18 mouse cellular contexts compared by ENCODE assay signal in the genomic region with DNA sequence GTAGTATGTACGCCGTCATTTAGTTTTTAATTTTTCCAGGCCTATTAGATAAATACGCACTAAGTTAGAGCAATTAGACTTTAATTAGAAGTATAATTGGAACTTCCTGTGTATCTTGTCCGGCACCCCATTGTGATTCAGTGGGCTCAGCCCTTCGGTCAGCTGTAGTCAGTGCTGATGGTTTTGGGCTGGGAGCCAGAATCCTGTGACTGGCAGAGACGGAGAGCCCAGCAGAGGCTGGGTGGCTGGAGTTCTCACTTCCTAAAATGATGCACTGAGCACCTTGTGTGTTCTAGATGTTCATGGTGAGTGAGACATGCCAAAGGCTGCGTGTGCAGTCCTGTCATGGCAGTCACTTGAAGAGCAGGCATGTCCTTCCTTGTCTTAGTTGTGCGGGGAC. TPM values are rescaled to one million over a fixed set of nuclear protein-coding genes. Genes with fewer than 3 reads are reported as not detected.
DNase-seq lines count a peak whose midpoint lies in the region; ATAC-seq lines count a peak whose summit lies in the region.
"Had no signal": no experiment of that assay in that cellular context is flagged by ENCODE, and none has a peak within 500 bp of the region (broad histone marks: within the 10 kb centered on the region; RNA-seq: fewer than 3 reads in every experiment).

No protein-coding gene starts in this region.

- no peak overlapping the region for H3K9ac ChIP-seq in kidney, embryonic 15.5 days
- H3K9ac ChIP-seq: hindbrain, embryonic 15.5 days; liver, embryonic 15.5 days; midbrain, embryonic 12.5 days had no signal

- H3K27ac ChIP-seq in kidney, embryonic 15.5 days = no peak overlapping the region
- H3K27ac ChIP-seq: hindbrain, embryonic 15.5 days; liver, embryonic 15.5 days; midbrain, embryonic 12.5 days had no signal

- no peaks in the 10 kb centered on the region for H3K4me1 ChIP-seq in kidney, embryonic 15.5 days
- H3K4me1 ChIP-seq: hindbrain, embryonic 15.5 days; liver, embryonic 15.5 days; midbrain, embryonic 12.5 days had no signal

- H3K36me3 ChIP-seq in kidney, embryonic 15.5 days = no peaks in the 10 kb centered on the region
- H3K36me3 ChIP-seq: G1E; hindbrain, embryonic 15.5 days; liver, embryonic 15.5 days; midbrain, embryonic 12.5 days had no signal

- peak; percentile 38 to 52 for DNase-seq in cerebellum, postnatal 14 days
- DNase-seq in cerebellum, adult 8-10 months = no peak
- peak; percentile 7 for DNase-seq in kidney, postnatal 14 days
- peak; percentile 20 for DNase-seq in urinary bladder, postnatal 14 days (ENCODE audit: low spot score)
- no peak for DNase-seq in urinary bladder, postnatal 4 days (ENCODE audit: low spot score in 2 of 2)
- no peak for DNase-seq in thymus, postnatal 14 days
- DNase-seq in frontal cortex, postnatal 14 days (ENCODE audit: low spot score in 2 of 2) = no peak
- DNase-seq: adrenal gland, postnatal 25 days; heart, postnatal 10 days; kidney, adult 11 months had no signal

- H3K4me2 ChIP-seq in kidney, embryonic 15.5 days = no peak overlapping the region
- H3K4me2 ChIP-seq: hindbrain, embryonic 15.5 days; liver, embryonic 15.5 days; midbrain, embryonic 12.5 days had no signal

- no peak overlapping the region for H3K4me3 ChIP-seq in kidney, embryonic 15.5 days (replicated peaks)
- H3K4me3 ChIP-seq: hindbrain, embryonic 15.5 days; liver, embryonic 15.5 days; midbrain, embryonic 12.5 days had no signal

- 88% methylated on average over 8 of the region's 8 CpGs for WGBS in kidney, embryonic 15.5 days

- H3K9me3 ChIP-seq in kidney, embryonic 15.5 days (replicated peaks) = no peaks in the 10 kb centered on the region
- H3K9me3 ChIP-seq: G1E; hindbrain, embryonic 15.5 days; liver, embryonic 15.5 days; midbrain, embryonic 12.5 days had no signal

- no peaks in the 10 kb centered on the region for H3K27me3 ChIP-seq in kidney, embryonic 15.5 days
- H3K27me3 ChIP-seq: hindbrain, embryonic 15.5 days; liver, embryonic 15.5 days; midbrain, embryonic 12.5 days had no signal

- ATAC-seq in kidney, embryonic 15.5 days (replicated peaks; ENCODE audit: low FRiP score) = no peak

RNA-seq across cellular contexts. Expression of a gene that starts 28.4 kb away (rescaled TPM):
- polyA plus RNA-seq in kidney, embryonic 15.5 days (2015; fragmentation: Nextera tagmentation; extraction: Ambion mirVana) = not detected in 2 replicates
- polyA plus RNA-seq: embryonic facial prominence, embryonic 11.5 days; G1E; limb, embryonic 11.5 days; liver, embryonic 15.5 days; midbrain, embryonic 12.5 days had no signal

RNA-seq across cellular contexts. Expression of a gene that starts 36.6 kb away (rescaled TPM):
- polyA plus RNA-seq in kidney, embryonic 15.5 days (2015; fragmentation: Nextera tagmentation; extraction: Ambion mirVana) = 0.05 TPM in 1 of 2 replicates, not detected in the other
- polyA plus RNA-seq: G1E; limb, embryonic 11.5 days; midbrain, embryonic 12.5 days; neural tube, embryonic 11.5 days had no signal

Comparison
In these comparisons a context has a peak if more than half of its experiments do, and no peak if none do; other contexts are left out.
1. DNase-seq: peak in cerebellum, postnatal 14 days (2 of 2), kidney, postnatal 14 days (single experiment) and urinary bladder, postnatal 14 days (single experiment); none in cerebellum, adult 8-10 months (single experiment), urinary bladder, postnatal 4 days (0 of 2), thymus, postnatal 14 days (single experiment) and frontal cortex, postnatal 14 days (0 of 2).